Mouse (Mus musculus): ENCODE data around the gene Wdr77.

DNA sequence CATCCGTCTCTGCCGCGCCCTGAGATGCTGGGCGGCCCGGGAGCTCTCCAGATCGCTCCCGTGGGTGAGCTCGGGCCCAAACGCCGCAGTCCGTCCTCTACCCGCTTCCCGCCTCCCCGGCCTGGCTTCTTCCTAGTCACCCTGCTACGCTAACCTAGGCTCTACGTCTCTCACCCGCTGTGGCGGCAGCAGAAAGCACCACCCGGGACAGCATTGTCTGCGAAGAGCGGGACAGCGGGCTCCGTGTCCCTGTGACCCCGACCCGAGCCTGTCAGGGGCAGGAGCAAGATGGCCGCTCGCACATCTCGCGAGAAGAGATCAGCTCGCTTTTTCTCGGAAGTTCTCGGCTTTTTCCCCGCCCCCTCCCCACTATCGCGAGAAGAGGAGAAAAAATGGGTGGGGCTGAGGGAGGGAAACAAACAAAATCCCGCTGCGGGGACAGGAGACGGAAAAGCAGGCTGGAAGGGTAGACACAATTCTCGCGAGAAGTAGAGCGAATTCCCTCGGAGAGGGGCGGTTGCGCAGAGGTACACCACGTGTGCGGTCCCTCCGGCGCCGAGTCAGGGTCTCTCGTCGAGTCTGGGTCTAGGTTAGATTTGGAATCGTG, at the start of gene Wdr77:
- TF ChIP-seq CTCF (IDR thresholded peaks at IDR 0.05; ENCODE audit: low read depth), result no peak
- peak; percentile 100 for TF ChIP-seq EP300 (optimal IDR thresholded peaks at IDR 0.05)

Data from stomach, postnatal 0 days (tissue).